Mouse (Mus musculus) liver, adult 2 months (tissue): ENCODE measurements at regions not wholly inside any gene's neighbourhood (a gene's known extent, or its start where the extent isn't known, plus 50 kb on each side); places are given as distances from the start of the nearest gene placed in this dataset.

Experiments used
- DNase-seq: peaks from one replicate; pipeline ENCODE4 v3.0.0-alpha.2; 2011; ENCODE audit warnings: low read depth, low spot score; ENCODE audit errors: extremely low read depth
- H3K27ac ChIP-seq: fragments of 200-500 bp; replicated peaks from 2 replicates; pipeline ENCODE4 v1.5.1; 2012; ENCODE audit warnings: low read depth, mild to moderate bottlenecking, control low read depth, inconsistent platforms, low read length; ENCODE audit not compliant: insufficient read depth
- H3K27me3 ChIP-seq: fragments of 200-500 bp; 2 replicates; pipeline ENCODE4 v1.6.1; 2012; ENCODE audit warnings: mild to moderate bottlenecking, moderate library complexity, low read length, inconsistent platforms; ENCODE audit not compliant: control insufficient read depth, insufficient read depth
- H3K36me3 ChIP-seq: fragments of 200-500 bp; 2 replicates; pipeline ENCODE4 v1.6.1; 2012; ENCODE audit warnings: low read length, inconsistent platforms; ENCODE audit not compliant: control insufficient read depth, insufficient read depth
- H3K4me1 ChIP-seq: fragments of 200-500 bp; 2 replicates; pipeline ENCODE4 v1.6.1; 2011; ENCODE audit warnings: low read length; ENCODE audit not compliant: control insufficient read depth, insufficient read depth
- H3K4me3 ChIP-seq: fragments of 200-500 bp; 2 replicates; pipeline ENCODE4 v1.5.1; 2011; ENCODE audit warnings: low read depth, mild to moderate bottlenecking, control low read depth, low read length, moderate library complexity; ENCODE audit not compliant: insufficient read depth
- H3K79me2 ChIP-seq: fragments of 200-500 bp; 2 replicates; pipeline ENCODE4 v1.6.1; 2012; ENCODE audit warnings: inconsistent platforms, mild to moderate bottlenecking, low read length, moderate library complexity; ENCODE audit not compliant: control insufficient read depth, insufficient read depth
- H3K9ac ChIP-seq: fragments of 200-500 bp; 2 replicates; pipeline ENCODE4 v1.6.1; 2012; ENCODE audit warnings: low read depth, mild to moderate bottlenecking, control low read depth, inconsistent platforms, low read length
- CTCF ChIP-seq: fragments of 200-500 bp; IDR thresholded peaks from 2 replicates; pipeline ENCODE4 v1.5.1; 2011; ENCODE audit warnings: low read depth, low read length, control low read depth
- POLR2A ChIP-seq: fragments of 200-500 bp; IDR thresholded peaks from 2 replicates; pipeline ENCODE4 v1.6.1; 2011; ENCODE audit warnings: low read length, control low read depth; ENCODE audit not compliant: insufficient read depth; ENCODE audit errors: extremely low read depth
- WGBS: fragments of 180-500 bp; shearing (Covaris S2); methylation state at CpG from one replicate; pipeline ENCODE4 v1.1.7; 2018; 5-methylcytosine and 5-hydroxymethylcytosine counted together

- Histone ChIP-seq H3K36me3 (no peaks in the 10 kb centered on the region), H3K9ac (no peak overlapping the region), H3K4me1 (no peaks in the 10 kb centered on the region), H3K27me3 (no peaks in the 10 kb centered on the region), H3K27ac (no peak overlapping the region), H3K4me3 (no peak overlapping the region), H3K79me2 (no peaks in the 10 kb centered on the region)
- DNase-seq = peak; percentile 10
- WGBS = 56% methylated on average over 8 of the region's 8 CpGs
- TF ChIP-seq POLR2A = no peak
Observed at GRCm38 (mm10) chr13:63719351-63720207, 95.5 kb upstream of the Ercc6l2 start.

- H3K4me3 ChIP-seq = no peak overlapping the region
- WGBS = 89% methylated on average over 3 of the region's 3 CpGs
- no peaks in the 10 kb centered on the region for H3K79me2 ChIP-seq
- no peaks in the 10 kb centered on the region for H3K27me3 ChIP-seq
- H3K4me1 ChIP-seq = no peaks in the 10 kb centered on the region
- H3K27ac ChIP-seq = no peak overlapping the region
- H3K36me3 ChIP-seq = no peaks in the 10 kb centered on the region
- no peak overlapping the region for H3K9ac ChIP-seq
- no peak for TF ChIP-seq CTCF
- no peak for TF ChIP-seq POLR2A
- no peak for DNase-seq
Observed at GRCm38 (mm10) chr13:63720610-63721009, 94.4 kb upstream of the Ercc6l2 start.

GRCm38 (mm10) chr13:63721011-63721625 lies 93.9 kb upstream of the Ercc6l2 start:
- TF ChIP-seq CTCF (no peak), POLR2A (no peak)
- no peaks in the 10 kb centered on the region for H3K27me3 ChIP-seq
- no peak overlapping the region for H3K4me3 ChIP-seq
- H3K27ac ChIP-seq = no peak overlapping the region
- no peaks in the 10 kb centered on the region for H3K4me1 ChIP-seq
- WGBS = 70% methylated on average over 5 of the region's 5 CpGs
- H3K36me3 ChIP-seq = no peaks in the 10 kb centered on the region
- no peak overlapping the region for H3K9ac ChIP-seq
- no peak for DNase-seq
- no peaks in the 10 kb centered on the region for H3K79me2 ChIP-seq

- 92% methylated on average over 2 of the region's 2 CpGs for WGBS
- Histone ChIP-seq H3K36me3 (no peaks in the 10 kb centered on the region), H3K27ac (no peak overlapping the region), H3K27me3 (no peaks in the 10 kb centered on the region), H3K4me1 (no peaks in the 10 kb centered on the region), H3K4me3 (no peak overlapping the region), H3K9ac (no peak overlapping the region), H3K79me2 (no peaks in the 10 kb centered on the region)
- DNase-seq = no peak
- TF ChIP-seq POLR2A (no peak), CTCF (no peak)
Observed at GRCm38 (mm10) chr13:63724293-63724692, 90.7 kb upstream of the Ercc6l2 start.

- no peak for TF ChIP-seq CTCF
- no peak for TF ChIP-seq POLR2A
- no peak overlapping the region for H3K27ac ChIP-seq
- no peaks in the 10 kb centered on the region for H3K79me2 ChIP-seq
- H3K4me3 ChIP-seq = no peak overlapping the region
- WGBS = 82% methylated on average over 2 of the region's 2 CpGs
- no peak for DNase-seq
- H3K36me3 ChIP-seq = no peaks in the 10 kb centered on the region
- no peak overlapping the region for H3K9ac ChIP-seq
- no peaks in the 10 kb centered on the region for H3K4me1 ChIP-seq
- H3K27me3 ChIP-seq = no peaks in the 10 kb centered on the region
Observed at GRCm38 (mm10) chr13:63724843-63725582, 90.0 kb upstream of the Ercc6l2 start.
